Mouse (Mus musculus) brain, embryonic 14.5 days (tissue): Measurements from ENCODE around the gene Hsd3b7.

ENCODE experiments used
- CTCF ChIP-seq: fragments of 200-500 bp; IDR thresholded peaks from 2 replicates; pipeline ENCODE4 v1.5.1; 2012; ENCODE audit warnings: inconsistent platforms, mild to moderate bottlenecking, moderate library complexity, borderline replicate concordance; ENCODE audit not compliant: insufficient read depth, insufficient read length; ENCODE audit errors: extremely low read depth
- POLR2A ChIP-seq: fragments of 200-500 bp; IDR thresholded peaks from 2 replicates; pipeline ENCODE4 v1.6.1; 2012; ENCODE audit warnings: mild to moderate bottlenecking, inconsistent platforms, borderline replicate concordance; ENCODE audit not compliant: poor library complexity, insufficient read depth, insufficient read length, severe bottlenecking; ENCODE audit errors: extremely low read depth

GRCm38 (mm10) chr7:127809846-127810245 is 9.4 kb downstream of the Hsd3b7 start:
- TF ChIP-seq CTCF (no peak), POLR2A (no peak)
